Comparison of ENCODE assay signal across 8 mouse cellular contexts in genomic region chr9:51977439-51978000, GRCm38 (mm10). TPM values are rescaled to one million over a fixed set of nuclear protein-coding genes. Genes with fewer than 3 reads are reported as not detected.
A peak's percentile ranks its signal among the peaks of the same experiment; 100 is the strongest.
DNase-seq lines count a peak whose midpoint lies in the region; ATAC-seq and TF ChIP-seq lines count a peak whose summit lies in the region.

No protein-coding gene starts in this region.

- no peak overlapping the region for H3K4me3 ChIP-seq in left cerebral cortex, adult 2 months

- peak; percentile 84 for ATAC-seq in common myeloid progenitor, adult 5-6 weeks (replicated peaks; ENCODE audit: low read depth, poor library complexity, severe bottlenecking)
- peak; percentile 95 for ATAC-seq in megakaryocyte progenitor cell, adult 5-6 weeks (replicated peaks; ENCODE audit: poor library complexity)

- intact Hi-C loops in left cerebral cortex, adult 2 months (cut with DNase I), result loop anchor here (1.0 to 5.0 kb wide), 2 partner anchors 121 to 310 kb away; no protein-coding TSS in a partner anchor

- DNase-seq in ZHBTc4 (ENCODE audit: low read depth, low spot score), result peak; percentile 88
- DNase-seq in gastrocnemius, adult 8-10 months (ENCODE audit: low spot score in 2 of 2), result peak; percentile 72 to 80
- DNase-seq in hindlimb bud, embryonic 11.5 days (ENCODE audit: extremely low spot score, low read depth, low spot score), result peak; percentile 53
- peak; percentile 77 to 86 for DNase-seq in left cerebral cortex, adult 2 months (ENCODE audit: extremely low spot score in 1 of 2, low spot score in 2 of 2)
- peak; percentile 66 for DNase-seq in right cerebral cortex, postnatal 25 days
- DNase-seq in urinary bladder, postnatal 25 days (ENCODE audit: low spot score), result peak; percentile 81

- H3K27ac ChIP-seq in left cerebral cortex, adult 2 months, result no peak overlapping the region

- peak; percentile 92 for TF ChIP-seq CTCF in left cerebral cortex, adult 2 months (IDR thresholded peaks at IDR 0.05)

RNA-seq across cellular contexts. Expression of gene Fdx1, which starts 14.2 kb away (rescaled TPM):
- 1.7 and 8.3 TPM in 2 replicates for total RNA-seq in common myeloid progenitor, adult 5-6 weeks (2017)
- total RNA-seq in gastrocnemius, adult 8-10 months (2022), result 10 to 100 TPM; 33.4 to 42.6 (median 37.6) TPM
- 10 to 100 TPM; 17.3 to 21.7 TPM for total RNA-seq in left cerebral cortex, adult 2 months (2021)
- 25.7 and 30.4 TPM in 2 replicates for total RNA-seq in megakaryocyte progenitor cell, adult 5-6 weeks (2015)
- 4.7 and 7.0 TPM in 2 replicates for total RNA-seq in megakaryocyte progenitor cell, adult 5-6 weeks (2017)
